Mouse (Mus musculus) stomach, postnatal 0 days (tissue): ENCODE measurements around the gene Gm6309. TPM values are rescaled to one million over a fixed set of nuclear protein-coding genes. Genes with fewer than 3 reads are reported as not detected.
"Not testable (repeated sequence)": the region's sequence is repeated elsewhere in the genome, so short reads cannot be mapped to it uniquely, and the experiment has no call there.

Experiments used
- ATAC-seq: fragments of 200-750 bp; cut with Nextera tagmentation; 2 replicates; pipeline ENCODE4 v1.8.0; 2017; ENCODE audit not compliant: low FRiP score, low TSS enrichment
- DNase-seq: peaks from one replicate; pipeline ENCODE4 v3.0.0-alpha.2; 2016; ENCODE audit warnings: low spot score
- H3K27ac ChIP-seq: fragments of 300-500 bp; sonication (generic); replicated peaks from 2 replicates; pipeline ENCODE4 v1.5.1; 2014; ENCODE audit warnings: mild to moderate bottlenecking, control low read depth
- H3K27me3 ChIP-seq: fragments of 300-500 bp; sonication (generic); 2 replicates; pipeline ENCODE4 v1.6.1; 2014; ENCODE audit warnings: low read length; ENCODE audit not compliant: control insufficient read depth, insufficient read depth
- H3K36me3 ChIP-seq: fragments of 300-500 bp; sonication (generic); 2 replicates; pipeline ENCODE4 v1.6.1; 2014; ENCODE audit warnings: low read length, mixed read lengths; ENCODE audit not compliant: control insufficient read depth, insufficient read depth
- H3K4me1 ChIP-seq: fragments of 300-500 bp; sonication (generic); replicated peaks from 2 replicates; pipeline ENCODE4 v1.6.1; 2014; ENCODE audit warnings: antibody characterized with exemption; ENCODE audit not compliant: control insufficient read depth, insufficient read depth
- H3K4me2 ChIP-seq: fragments of 300-500 bp; sonication (generic); replicated peaks from 2 replicates; pipeline ENCODE4 v1.6.1; 2014; ENCODE audit warnings: low read depth, mild to moderate bottlenecking, control low read depth, moderate library complexity
- H3K4me3 ChIP-seq: fragments of 300-500 bp; sonication (generic); 2 replicates; pipeline ENCODE4 v1.5.1; 2014; ENCODE audit warnings: low read depth, low read length, control low read depth
- H3K9ac ChIP-seq: fragments of 300-500 bp; sonication (generic); 2 replicates; pipeline ENCODE4 v1.6.1; 2014; ENCODE audit warnings: mild to moderate bottlenecking, low read length, control low read depth, mixed read lengths
- H3K9me3 ChIP-seq: fragments of 300-500 bp; sonication (generic); 2 replicates; pipeline ENCODE4 v1.6.1; 2016; ENCODE audit warnings: low read length; ENCODE audit not compliant: control insufficient read depth
- CTCF ChIP-seq: IDR thresholded peaks from 2 replicates; pipeline ENCODE4 v1.5.1; 2016; ENCODE audit warnings: antibody characterized with exemption, low read depth, mild to moderate bottlenecking, moderate library complexity
- EP300 ChIP-seq: optimal IDR thresholded peaks from 2 replicates; pipeline ENCODE3; 2016; ENCODE audit warnings: antibody characterized with exemption
- WGBS: fragments of 180-500 bp; shearing (Covaris S2); extraction: QIAGEN DNeasy Blood & Tissue Kit; methylation state at CpG from one replicate; pipeline ENCODE4 v1.1.7; 2014; 5-methylcytosine and 5-hydroxymethylcytosine counted together
- polyA plus RNA-seq: library from polyadenylated mRNA; unstranded; fragments of >200 nt; fragmentation: Nextera tagmentation; extraction: Ambion mirVana; gene quantifications from 2 replicates; pipeline ENCODE4 v1.2.1, GENCODE M21; 2015

Gm6309 gene
- polyA plus RNA-seq, 1 experiment from 2014 or later, result not detected

- H3K36me3 ChIP-seq, H3K9ac ChIP-seq, H3K27ac ChIP-seq, H3K9me3 ChIP-seq, H3K27me3 ChIP-seq, H3K4me2 ChIP-seq, ATAC-seq, H3K4me1 ChIP-seq, H3K4me3 ChIP-seq: not testable (repeated sequence)
- DNase-seq, result peak; percentile 19
- TF ChIP-seq CTCF, result peak; percentile 54
- WGBS, result 54% methylated on average over 4 of the region's 4 CpGs
These were observed 2.2 kb upstream of the Gm6309 start for GRCm38 (mm10) chr5:146172744-146173143.

DNA sequence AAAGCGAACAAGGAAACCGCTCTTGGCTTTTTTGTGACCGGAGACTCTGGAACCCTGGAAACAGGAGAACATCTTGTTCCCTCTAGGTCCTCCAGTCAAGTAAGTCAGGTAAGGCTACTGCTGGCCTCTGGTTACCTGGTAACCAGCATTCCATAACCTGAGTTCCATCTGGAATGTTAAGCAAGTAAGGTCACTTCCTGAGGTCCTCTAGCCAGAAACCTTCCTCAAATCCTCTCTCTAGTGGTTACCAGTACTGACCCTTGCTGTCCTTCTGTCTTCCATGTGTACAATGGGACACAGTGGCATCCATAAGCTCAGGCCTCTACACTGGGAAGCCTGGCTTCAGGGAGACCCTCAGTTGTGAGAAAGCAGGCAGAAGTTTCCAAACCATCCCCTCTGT is 10.1 kb downstream of the Gm6309 start, which contains the start of gene Gm5565:
Gm5565 (minus strand) TSS at position 101 of the 400 bp plus-strand sequence.
- not testable (repeated sequence) for DNase-seq, H3K27ac ChIP-seq, H3K4me2 ChIP-seq, H3K9me3 ChIP-seq, H3K27me3 ChIP-seq, H3K9ac ChIP-seq, H3K4me3 ChIP-seq, H3K4me1 ChIP-seq, ATAC-seq, H3K36me3 ChIP-seq
- 91% methylated on average over 3 of the region's 3 CpGs for WGBS

GRCm38 (mm10) chr5:146158326-146158725 is 12.2 kb downstream of the Gm6309 start:
- H3K4me3 ChIP-seq, H3K4me1 ChIP-seq, ATAC-seq, H3K27me3 ChIP-seq, H3K9ac ChIP-seq, H3K4me2 ChIP-seq, DNase-seq, H3K27ac ChIP-seq, H3K36me3 ChIP-seq, H3K9me3 ChIP-seq: not testable (repeated sequence)
- 88% methylated on average over 4 of the region's 4 CpGs for WGBS

DNA sequence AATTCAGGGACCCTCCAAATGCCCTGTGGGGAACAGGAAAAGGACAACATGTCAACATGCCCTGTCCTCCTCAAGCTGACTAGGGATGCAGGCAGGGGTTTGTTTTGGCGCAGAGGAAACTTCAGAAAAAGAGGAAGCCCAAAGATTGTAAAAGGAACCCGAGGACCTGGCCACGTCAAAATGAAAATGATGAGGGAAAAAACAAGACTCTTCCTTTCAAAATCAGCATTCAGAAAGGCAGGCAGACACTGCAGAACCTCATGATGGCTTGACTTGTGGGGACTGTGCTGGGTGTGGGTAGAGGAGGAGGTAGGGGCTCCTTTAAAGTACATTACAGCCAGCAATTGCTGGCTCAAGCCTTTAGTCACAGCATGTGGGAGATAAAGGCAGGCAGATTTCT is 20.1 kb downstream of the Gm6309 start:
- 65% methylated on average over 3 of the region's 3 CpGs for WGBS
- DNase-seq (no peak), ATAC-seq (no peak)
- H3K4me1 ChIP-seq, result no peaks in the 10 kb centered on the region
- H3K4me3 ChIP-seq, result no peak overlapping the region
- H3K27ac ChIP-seq, result no peak overlapping the region
- H3K4me2 ChIP-seq, result no peak overlapping the region
- H3K27me3 ChIP-seq, result no peaks in the 10 kb centered on the region
- TF ChIP-seq EP300, result no peak
- TF ChIP-seq CTCF, result no peak
- no peaks in the 10 kb centered on the region for H3K36me3 ChIP-seq
- H3K9me3 ChIP-seq, result no peaks in the 10 kb centered on the region
- no peak overlapping the region for H3K9ac ChIP-seq

DNA sequence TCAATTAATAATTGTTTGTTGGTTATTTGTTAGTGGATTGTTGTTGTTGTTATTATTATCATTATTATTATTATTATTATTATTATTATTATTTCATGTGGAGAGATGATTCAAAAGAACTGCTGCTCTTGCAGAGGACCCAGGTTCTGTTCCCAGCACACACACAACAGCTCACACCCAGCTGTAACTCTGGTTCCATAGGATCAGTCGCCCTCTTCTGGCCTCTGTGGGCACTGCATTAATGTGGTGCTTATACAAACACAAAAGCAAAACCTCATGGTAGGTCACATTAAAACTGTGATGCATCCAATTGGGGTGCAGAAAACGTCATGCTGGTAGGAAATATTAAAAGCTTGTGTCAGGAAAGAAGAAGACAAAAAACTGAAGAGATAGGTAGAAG is 22.6 kb downstream of the Gm6309 start:
- no peak for DNase-seq
- no peak overlapping the region for H3K4me3 ChIP-seq
- TF ChIP-seq EP300 (no peak), CTCF (peak; percentile 15; the same call in 1 of the 2 replicates)
- H3K36me3 ChIP-seq, result no peaks in the 10 kb centered on the region
- no peaks in the 10 kb centered on the region for H3K9me3 ChIP-seq
- 41% methylated on average over 2 of the region's 2 CpGs for WGBS
- no peak overlapping the region for H3K27ac ChIP-seq
- H3K9ac ChIP-seq, result no peak overlapping the region
- H3K4me2 ChIP-seq, result no peak overlapping the region
- H3K27me3 ChIP-seq, result no peaks in the 10 kb centered on the region
- no peak for ATAC-seq
- H3K4me1 ChIP-seq, result no peaks in the 10 kb centered on the region

Other genes starting within 250 kb of the Gm6309 start
- gene Cyp3a25, start 161.1 kb downstream of the Gm6309 start, polyA plus RNA-seq, result 0.27 and 0.58 TPM in 2 replicates
- 0.06 TPM in 1 of 2 replicates, not detected in the other for gene Cyp3a59, start 91.5 kb downstream of the Gm6309 start, polyA plus RNA-seq
- gene Gm5565, start 10.2 kb downstream of the Gm6309 start, polyA plus RNA-seq, result not detected in 2 replicates
- not detected in 2 replicates for gene 1700001J03Rik, start 14.6 kb upstream of the Gm6309 start, polyA plus RNA-seq
- 35.9 and 38.3 TPM in 2 replicates for gene Rnf6, start 50.8 kb upstream of the Gm6309 start, polyA plus RNA-seq
- gene Cdk8, start 60.5 kb upstream of the Gm6309 start, polyA plus RNA-seq, result 12.2 and 12.6 TPM in 2 replicates
- gene Wasf3, start 214.3 kb upstream of the Gm6309 start, polyA plus RNA-seq, result 0.45 and 0.50 TPM in 2 replicates